Mouse (Mus musculus) olfactory bulb, adult 2 months (tissue): ENCODE measurements around the gene Kcnn1.

Experiments
- CTCF ChIP-seq: fragments of 200-500 bp; IDR thresholded peaks from 2 replicates; pipeline ENCODE4 v1.5.1; 2012; ENCODE audit warnings: low read depth, mild to moderate bottlenecking, low read length, moderate library complexity; ENCODE audit not compliant: insufficient read depth
- POLR2A ChIP-seq: fragments of 200-500 bp; IDR thresholded peaks from 2 replicates; pipeline ENCODE4 v1.6.1; 2012; ENCODE audit warnings: mild to moderate bottlenecking, low read depth, low read length, moderate library complexity; ENCODE audit not compliant: insufficient read depth

DNA sequence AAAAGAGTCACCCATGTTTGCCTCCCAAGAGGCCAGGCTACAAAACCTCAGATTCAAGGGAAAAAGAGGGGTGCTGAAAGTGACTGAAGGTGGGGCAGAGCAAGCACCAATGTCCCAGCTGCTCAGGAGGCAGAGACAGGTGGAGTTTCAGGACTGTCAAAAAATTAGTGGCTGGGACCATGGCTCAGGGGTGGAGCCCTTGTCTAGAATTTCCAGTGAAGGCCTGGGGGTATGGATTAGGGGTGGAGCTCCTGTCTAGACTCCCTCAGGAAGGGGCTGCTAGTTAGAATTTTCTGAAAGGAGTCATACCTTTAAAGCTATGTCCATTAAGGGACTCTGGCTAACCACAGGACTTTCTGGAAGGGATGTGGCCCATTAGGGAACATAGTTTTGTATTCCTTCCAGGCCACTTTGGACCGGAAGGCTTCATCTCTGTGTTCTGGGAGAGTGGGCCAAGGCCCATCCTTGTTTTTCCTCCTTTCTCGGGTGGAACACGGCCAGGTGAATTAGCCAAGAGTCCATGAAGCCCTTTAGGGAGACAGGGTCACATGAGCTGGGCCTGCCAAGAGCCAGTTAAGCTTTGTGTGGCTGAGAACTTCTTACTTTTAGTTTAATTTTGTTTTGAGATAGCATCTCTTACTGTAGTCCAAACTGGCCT, 13.6 kb downstream of the Kcnn1 start:
- TF ChIP-seq CTCF (no peak), POLR2A (no peak)
